Mouse (Mus musculus) WW6 (cell line): ENCODE data around the gene Ndufaf8.
A peak's percentile ranks its signal among the peaks of the same experiment; 100 is the strongest.

ENCODE experiments used
- DNase-seq: peaks from one replicate; pipeline ENCODE4 v3.0.0-alpha.2; 2013; ENCODE audit warnings: low read depth, low spot score

Gene Ndufaf8

GRCm38 (mm10) chr11:120098588-120099511 is at the start of gene Ndufaf8, which contains the start of gene Tepsin:
Gene Ndufaf8 (plus strand): TSS chr11:120098928.
Gene Tepsin (minus strand): TSS chr11:120098731.
- DNase-seq = peak; percentile 99

- no peak for DNase-seq
Observed at GRCm38 (mm10) chr11:120049067-120049466, 49.7 kb upstream of the Ndufaf8 start.

DNA sequence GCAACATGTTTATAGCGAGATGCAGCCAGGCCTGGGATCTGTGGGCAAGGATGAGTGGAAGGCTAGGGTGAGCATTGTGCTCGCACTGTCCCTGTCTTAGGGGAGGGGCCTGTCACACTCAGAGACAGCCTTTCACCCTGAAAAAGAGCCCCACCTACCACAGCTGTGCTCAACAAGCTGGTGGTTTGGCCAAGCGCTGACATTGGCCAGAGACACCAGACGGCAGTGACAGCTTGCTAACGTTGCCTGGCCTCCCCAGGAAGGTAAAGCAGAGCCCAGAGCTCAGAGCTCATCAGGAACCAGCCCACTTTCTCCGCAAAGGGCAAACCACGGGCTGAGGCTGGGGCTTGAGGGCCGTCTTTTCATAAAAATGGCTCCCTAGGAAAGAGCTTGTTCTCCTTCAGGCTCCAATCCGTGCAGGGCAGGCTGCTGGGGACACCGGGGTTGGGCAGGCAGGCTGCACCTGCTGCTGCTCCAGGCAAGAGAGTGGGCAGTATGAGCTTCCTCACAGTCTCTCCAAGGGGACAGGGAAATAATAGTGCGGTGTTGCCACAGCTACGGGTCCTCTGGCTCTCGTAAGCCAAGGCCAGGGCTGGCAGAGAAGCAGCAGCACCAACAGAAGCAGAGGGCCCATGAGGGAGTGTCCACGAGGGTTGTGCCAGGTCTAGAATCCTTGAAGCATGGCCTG is 47.5 kb upstream of the Ndufaf8 start:
- no peak for DNase-seq

- no peak for DNase-seq
Observed at GRCm38 (mm10) chr11:120052274-120052673, 46.5 kb upstream of the Ndufaf8 start.

GRCm38 (mm10) chr11:120053846-120054245 is 44.9 kb upstream of the Ndufaf8 start:
- no peak for DNase-seq

DNA sequence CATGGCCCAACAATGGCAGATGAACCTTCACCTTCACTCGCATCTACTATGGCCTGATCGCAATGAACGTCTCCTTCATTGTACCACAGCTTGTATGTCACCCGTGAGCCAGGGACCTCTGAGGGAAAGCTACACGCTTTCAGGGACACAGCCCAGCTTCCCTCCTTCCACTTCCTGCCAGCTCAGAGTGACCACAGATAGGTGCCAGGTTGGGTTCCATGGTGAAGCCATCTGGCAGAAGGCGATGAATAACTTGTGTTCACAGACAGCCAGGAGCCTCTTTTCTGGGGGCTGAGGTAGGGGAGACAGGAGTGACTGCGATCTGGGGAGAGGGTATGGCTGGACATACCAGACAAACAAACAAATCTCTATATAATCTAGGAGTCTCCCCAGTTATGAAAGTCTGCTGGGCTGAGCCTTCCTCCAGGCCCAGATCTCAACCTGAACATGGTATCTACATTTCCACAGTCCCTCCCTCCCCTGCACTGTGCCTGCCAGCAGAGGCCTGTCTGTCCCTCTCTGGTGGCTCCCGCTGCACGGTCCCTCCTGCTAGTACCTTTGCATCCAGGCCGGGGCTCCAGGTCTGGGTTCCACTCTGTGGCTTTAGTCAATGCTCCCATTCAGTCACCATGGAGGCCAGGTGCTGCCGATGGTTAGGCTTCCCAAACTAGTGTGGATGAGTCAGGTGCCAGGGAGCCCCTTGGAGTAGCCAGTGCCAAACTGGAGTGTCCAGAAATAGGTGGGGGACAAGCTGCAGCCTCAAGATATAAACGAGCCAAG is 42.6 kb upstream of the Ndufaf8 start:
- DNase-seq = no peak

DNA sequence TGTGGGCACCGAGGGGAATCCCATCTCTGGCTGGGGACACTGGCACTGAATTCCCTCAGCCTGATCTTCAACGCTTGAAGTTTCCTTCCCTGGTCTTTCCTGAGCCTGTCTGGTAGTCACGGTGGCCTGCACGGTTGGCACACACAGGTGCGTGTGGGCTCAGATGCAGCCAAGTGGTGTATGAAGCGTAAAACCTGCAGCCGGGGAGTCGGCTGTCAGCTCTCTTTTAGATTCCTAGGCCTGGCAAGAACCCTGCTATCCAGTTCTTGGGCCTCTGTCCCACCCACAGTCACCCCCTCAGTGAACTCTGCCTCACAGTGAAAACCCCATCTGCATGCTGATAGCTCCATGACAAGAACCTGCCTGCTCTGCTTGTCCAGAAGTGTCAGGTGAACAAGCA is 38.1 kb upstream of the Ndufaf8 start:
- no peak for DNase-seq

DNA sequence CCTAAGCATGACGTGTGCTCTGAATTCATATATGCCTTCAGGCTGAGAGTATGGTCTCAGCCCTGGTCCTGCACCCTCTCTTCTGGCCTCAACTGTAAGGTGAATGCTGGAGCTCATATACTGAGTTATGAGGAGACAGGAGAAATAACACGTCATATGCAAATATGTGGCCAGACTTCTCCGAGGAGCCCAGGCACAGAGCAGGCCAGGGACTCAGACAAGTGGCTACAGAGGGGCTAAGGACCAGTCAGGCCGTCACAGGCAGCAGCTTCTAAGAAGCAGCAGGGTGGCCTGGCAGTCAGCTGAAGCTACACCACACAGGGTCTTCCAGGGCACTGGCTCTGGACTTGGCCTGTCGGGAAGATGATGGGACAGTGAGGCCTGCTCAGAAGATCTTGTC is 35.4 kb upstream of the Ndufaf8 start:
- no peak for DNase-seq

- no peak for DNase-seq
Observed at GRCm38 (mm10) chr11:120064006-120064667, 34.6 kb upstream of the Ndufaf8 start.

GRCm38 (mm10) chr11:120064668-120065040 is 34.1 kb upstream of the Ndufaf8 start:
- no peak for DNase-seq

DNA sequence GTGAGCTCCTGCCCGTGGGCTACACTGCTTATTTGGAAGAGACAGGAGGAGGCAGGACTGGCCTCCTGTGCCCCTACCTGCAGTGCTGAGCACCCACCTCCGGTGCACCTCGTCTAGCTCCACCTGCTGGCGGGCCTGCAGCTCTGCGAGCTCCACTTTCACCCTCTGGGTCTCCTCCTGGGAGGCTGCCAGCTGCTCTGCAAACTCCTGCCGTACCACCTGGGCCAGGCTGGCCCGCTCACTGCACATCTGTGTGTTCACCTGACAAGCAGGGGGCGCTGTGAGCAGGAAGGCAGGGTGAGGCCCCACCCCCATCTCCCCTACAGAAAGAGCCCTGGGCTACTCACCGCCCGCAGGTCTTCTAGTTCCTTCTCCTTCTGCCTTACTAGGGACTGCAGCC is 33.4 kb upstream of the Ndufaf8 start:
- peak; percentile 95 for DNase-seq

DNA sequence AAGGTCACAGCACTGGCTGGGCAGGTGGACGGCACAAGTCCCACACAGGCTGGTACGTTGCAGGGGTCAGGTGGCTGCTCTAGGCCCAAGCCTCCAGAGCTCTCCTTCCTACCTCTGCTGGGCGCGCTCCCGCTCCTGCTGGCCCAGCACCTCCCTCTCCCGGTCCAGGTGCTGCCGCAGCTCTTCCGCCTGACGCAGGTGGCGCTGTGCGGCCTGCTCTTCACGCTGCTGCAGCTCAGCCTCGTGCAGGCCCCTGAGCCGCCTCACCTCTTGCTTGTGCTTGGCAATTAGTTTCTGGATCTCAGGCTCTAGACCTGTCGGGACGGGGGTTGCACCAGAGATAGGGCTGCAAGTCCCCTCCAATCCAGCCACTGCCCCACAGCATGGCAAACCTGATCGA is 30.9 kb upstream of the Ndufaf8 start:
- DNase-seq = peak; percentile 57

DNA sequence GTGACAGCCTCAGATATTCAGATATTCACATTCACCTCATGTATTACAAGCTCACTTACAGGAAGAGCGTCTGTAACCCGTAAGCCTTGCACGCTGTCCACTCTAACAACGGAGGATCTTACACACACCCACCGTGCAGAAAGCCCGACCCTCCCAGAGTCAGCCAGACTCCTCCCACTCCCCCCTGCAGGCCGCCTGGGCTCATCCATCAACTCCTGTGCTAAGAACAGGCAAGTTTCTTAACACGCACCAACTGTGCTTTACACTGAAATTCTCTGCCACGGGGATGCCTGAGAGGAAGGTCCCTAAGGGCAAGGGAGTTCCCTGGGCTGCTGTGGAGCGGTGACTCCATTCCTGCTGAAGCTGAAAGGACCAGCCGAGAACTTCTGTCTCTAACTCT is 29.5 kb upstream of the Ndufaf8 start:
- no peak for DNase-seq

DNA sequence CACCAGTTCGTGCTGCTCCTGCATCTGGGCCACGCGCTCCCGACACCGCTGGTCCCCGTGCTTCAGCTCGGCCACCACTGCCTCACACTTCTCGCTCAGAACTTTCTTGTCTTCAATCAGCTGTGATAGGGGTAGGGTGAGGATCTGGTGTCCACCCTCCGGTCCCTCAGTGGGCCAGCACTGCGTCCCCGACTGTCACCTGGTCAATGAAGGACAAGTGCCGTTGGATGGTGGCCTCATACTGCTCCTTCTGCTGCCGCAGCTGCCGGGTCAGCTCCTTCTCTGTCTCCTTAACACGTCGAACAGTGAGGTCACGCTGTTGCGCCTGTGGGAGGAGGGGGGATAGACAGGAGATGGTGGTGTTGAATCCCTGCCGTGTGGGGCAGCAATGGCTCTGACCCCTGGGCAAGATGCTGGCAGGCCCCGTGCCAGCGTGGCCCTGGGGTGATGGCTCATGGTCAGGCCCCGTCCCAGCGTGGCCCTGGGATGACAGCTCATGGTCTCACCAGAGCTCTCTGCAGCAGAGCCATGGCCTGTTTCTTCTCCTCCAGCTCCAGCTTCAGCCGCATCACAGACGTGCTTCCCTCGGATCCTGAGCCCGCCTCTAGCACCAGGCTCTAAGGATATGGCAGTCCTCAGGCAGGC is 28.3 kb upstream of the Ndufaf8 start:
- DNase-seq = no peak

- no peak for DNase-seq
Observed at GRCm38 (mm10) chr11:120071065-120071464, 27.7 kb upstream of the Ndufaf8 start.

DNA sequence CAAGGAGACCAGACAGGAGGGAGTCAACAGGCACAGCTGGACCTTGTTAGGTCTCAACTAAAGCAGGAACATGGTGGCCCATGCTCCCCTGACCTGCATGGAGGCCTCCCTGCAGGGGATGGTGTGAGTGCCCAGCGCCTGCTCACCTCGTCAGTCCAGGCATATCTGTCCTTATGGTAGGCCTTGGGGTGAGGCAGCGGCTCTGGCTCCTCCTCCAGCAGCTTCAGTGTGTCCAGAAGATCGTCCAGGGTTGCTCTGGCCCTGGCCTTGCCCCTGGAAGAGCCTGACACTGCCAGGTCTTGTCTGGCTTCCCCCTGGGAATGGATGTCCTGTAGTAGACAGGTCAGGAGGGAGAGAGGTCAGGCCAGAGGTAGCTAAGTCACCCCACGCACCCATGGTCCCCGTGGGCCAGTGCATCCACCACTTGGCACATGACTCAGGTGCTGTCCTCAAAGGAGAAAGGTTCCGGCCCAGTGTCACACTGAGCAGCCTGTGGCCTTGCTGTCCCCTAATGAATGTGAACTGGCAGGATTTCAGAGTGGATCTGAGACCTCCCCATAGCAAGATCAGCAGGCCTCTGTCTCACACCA is 26.9 kb upstream of the Ndufaf8 start:
- no peak for DNase-seq

DNA sequence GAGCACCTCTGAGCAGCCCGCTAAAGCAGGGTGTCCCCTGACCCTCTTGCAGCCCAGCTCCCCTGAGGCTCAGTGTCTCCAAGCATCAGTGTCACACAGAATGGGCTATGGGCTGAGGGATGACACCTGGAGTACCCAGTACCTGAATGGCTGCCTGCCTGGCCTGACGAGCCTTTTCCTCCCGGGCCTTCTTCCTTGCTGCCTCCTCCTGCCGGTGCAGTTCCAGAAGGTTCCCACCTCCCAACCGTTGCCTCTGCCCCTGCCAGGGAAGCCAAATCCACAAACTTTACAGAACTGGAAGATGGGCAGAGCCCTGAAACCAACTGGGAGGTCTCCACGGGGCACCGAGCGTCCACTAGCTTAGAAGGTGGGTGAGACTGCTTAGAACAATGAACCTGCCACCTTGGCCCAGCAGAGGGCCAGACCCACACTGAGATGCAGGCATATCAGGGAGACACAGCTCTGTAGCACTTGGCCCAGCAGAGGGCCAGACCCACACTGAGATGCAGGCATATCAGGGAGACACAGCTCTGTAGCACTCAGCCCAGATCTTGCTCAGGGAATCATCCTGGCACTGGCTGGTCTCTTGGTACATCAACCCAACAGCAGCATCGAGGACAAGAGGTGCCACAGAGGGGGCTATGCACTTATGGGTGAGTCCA is 25.6 kb upstream of the Ndufaf8 start:
- DNase-seq = no peak

- DNase-seq = no peak
Observed at GRCm38 (mm10) chr11:120076191-120076590, 22.5 kb upstream of the Ndufaf8 start.

- no peak for DNase-seq
Observed at GRCm38 (mm10) chr11:120080282-120080681, 18.4 kb upstream of the Ndufaf8 start.
